Mouse (Mus musculus): ENCODE data around the gene Grb7. TPM values are rescaled to one million over a fixed set of nuclear protein-coding genes. Genes with fewer than 3 reads are reported as not detected.
A peak's percentile ranks its signal among the peaks of the same experiment; 100 is the strongest.

The Grb7 gene
- polyA plus RNA-seq, 1 experiment: 0.85 TPM

GRCm38 (mm10) chr11:98463911-98464310 lies 17.7 kb downstream of the Grb7 start:
- WGBS: 58% methylated on average over 9 of the region's 9 CpGs
- H3K4me1 ChIP-seq (ENCODE audit: control insufficient read depth, insufficient read depth, low read length): peaks cover 3% of the 10 kb centered on the region; the same call in 1 of the 2 replicates
- no peak overlapping the region for H3K4me3 ChIP-seq (replicated peaks; ENCODE audit: control insufficient read depth, low read depth, low read length)
- peak overlapping the region; percentile 47 for H3K27ac ChIP-seq (ENCODE audit: control insufficient read depth, insufficient read depth, low read depth, low read length, poor library complexity)
- TF ChIP-seq CTCF (IDR thresholded peaks at IDR 0.05; ENCODE audit: control insufficient read depth, insufficient read depth, low read length) (no peak), POLR2A (IDR thresholded peaks at IDR 0.05; ENCODE audit: borderline replicate concordance, control insufficient read depth, low read depth, low read length) (no peak)

GRCm38 (mm10) chr11:98464516-98464915 lies 18.3 kb downstream of the Grb7 start:
- no peak for TF ChIP-seq POLR2A (IDR thresholded peaks at IDR 0.05; ENCODE audit: borderline replicate concordance, control insufficient read depth, low read depth, low read length)
- no peak for TF ChIP-seq CTCF (IDR thresholded peaks at IDR 0.05; ENCODE audit: control insufficient read depth, insufficient read depth, low read length)
- Histone ChIP-seq H3K4me1 (ENCODE audit: control insufficient read depth, insufficient read depth, low read length) (peaks cover 4% of the 10 kb centered on the region; the same call in 1 of the 2 replicates), H3K27ac (ENCODE audit: control insufficient read depth, insufficient read depth, low read depth, low read length, poor library complexity) (no peak overlapping the region), H3K4me3 (replicated peaks; ENCODE audit: control insufficient read depth, low read depth, low read length) (no peak overlapping the region)
- WGBS: 64% methylated on average over 6 of the region's 6 CpGs

GRCm38 (mm10) chr11:98469761-98470714 lies 23.8 kb downstream of the Grb7 start:
- 45% methylated on average over 22 of the region's 22 CpGs for WGBS
- no peak overlapping the region for H3K4me3 ChIP-seq (replicated peaks; ENCODE audit: control insufficient read depth, low read depth, low read length)
- H3K4me1 ChIP-seq (ENCODE audit: control insufficient read depth, insufficient read depth, low read length): peaks cover 8% of the 10 kb centered on the region
- TF ChIP-seq POLR2A (IDR thresholded peaks at IDR 0.05; ENCODE audit: borderline replicate concordance, control insufficient read depth, low read depth, low read length) (no peak), CTCF (IDR thresholded peaks at IDR 0.05; ENCODE audit: control insufficient read depth, insufficient read depth, low read length) (no peak)
- peak overlapping the region; percentile 77; the same call in 1 of the 2 replicates for H3K27ac ChIP-seq (ENCODE audit: control insufficient read depth, insufficient read depth, low read depth, low read length, poor library complexity)

- H3K4me1 ChIP-seq (ENCODE audit: control insufficient read depth, insufficient read depth, low read length): peaks cover 8% of the 10 kb centered on the region
- H3K27ac ChIP-seq (ENCODE audit: control insufficient read depth, insufficient read depth, low read depth, low read length, poor library complexity): peak overlapping the region; percentile 77
- no peak overlapping the region for H3K4me3 ChIP-seq (replicated peaks; ENCODE audit: control insufficient read depth, low read depth, low read length)
- 50% methylated on average over 6 of the region's 6 CpGs for WGBS
- no peak for TF ChIP-seq POLR2A (IDR thresholded peaks at IDR 0.05; ENCODE audit: borderline replicate concordance, control insufficient read depth, low read depth, low read length)
- no peak for TF ChIP-seq CTCF (IDR thresholded peaks at IDR 0.05; ENCODE audit: control insufficient read depth, insufficient read depth, low read length)
Observed at GRCm38 (mm10) chr11:98470795-98471194, 24.6 kb downstream of the Grb7 start.

- 0 out of 2 replicates have a peak overlapping the region, but pooled peaks have one; percentile 4 for H3K27ac ChIP-seq (ENCODE audit: control insufficient read depth, insufficient read depth, low read depth, low read length, poor library complexity)
- TF ChIP-seq CTCF (IDR thresholded peaks at IDR 0.05; ENCODE audit: control insufficient read depth, insufficient read depth, low read length) (no peak), POLR2A (IDR thresholded peaks at IDR 0.05; ENCODE audit: borderline replicate concordance, control insufficient read depth, low read depth, low read length) (no peak)
- H3K4me3 ChIP-seq (replicated peaks; ENCODE audit: control insufficient read depth, low read depth, low read length): no peak overlapping the region
- H3K4me1 ChIP-seq (ENCODE audit: control insufficient read depth, insufficient read depth, low read length): peaks cover 8% of the 10 kb centered on the region
- 71% methylated on average over 4 of the region's 4 CpGs for WGBS
Observed at GRCm38 (mm10) chr11:98472696-98473095, 26.5 kb downstream of the Grb7 start.

- H3K4me3 ChIP-seq (replicated peaks; ENCODE audit: control insufficient read depth, low read depth, low read length): no peak overlapping the region
- peaks cover 8% of the 10 kb centered on the region for H3K4me1 ChIP-seq (ENCODE audit: control insufficient read depth, insufficient read depth, low read length)
- no peak overlapping the region for H3K27ac ChIP-seq (ENCODE audit: control insufficient read depth, insufficient read depth, low read depth, low read length, poor library complexity)
- 43% methylated on average over 8 of the region's 8 CpGs for WGBS
- no peak for TF ChIP-seq POLR2A (IDR thresholded peaks at IDR 0.05; ENCODE audit: borderline replicate concordance, control insufficient read depth, low read depth, low read length)
- no peak for TF ChIP-seq CTCF (IDR thresholded peaks at IDR 0.05; ENCODE audit: control insufficient read depth, insufficient read depth, low read length)
Observed at GRCm38 (mm10) chr11:98473916-98474479, 27.8 kb downstream of the Grb7 start.

DNA sequence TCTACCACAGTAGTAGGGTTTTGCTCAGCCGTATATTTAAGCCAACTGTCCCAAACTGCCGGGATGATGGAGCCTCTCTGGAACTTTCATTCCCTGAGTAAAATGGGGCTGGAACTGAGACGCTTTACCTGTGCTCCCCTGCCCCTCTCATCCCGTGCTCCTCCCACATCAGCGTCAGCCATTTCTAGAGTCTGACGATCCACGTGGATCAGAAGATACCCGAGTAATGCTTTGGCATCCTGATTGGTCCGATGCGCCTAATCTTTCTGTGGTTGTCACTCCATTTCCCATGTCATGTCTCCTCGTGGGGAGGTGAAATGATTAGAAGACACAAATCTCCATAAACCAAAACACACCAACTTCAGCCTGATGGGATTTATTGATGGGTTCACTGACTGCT lies 28.8 kb downstream of the Grb7 start:
- Histone ChIP-seq H3K27ac (ENCODE audit: control insufficient read depth, insufficient read depth, low read depth, low read length, poor library complexity) (no peak overlapping the region), H3K4me1 (ENCODE audit: control insufficient read depth, insufficient read depth, low read length) (peaks cover 6% of the 10 kb centered on the region), H3K4me3 (replicated peaks; ENCODE audit: control insufficient read depth, low read depth, low read length) (no peak overlapping the region)
- no peak for TF ChIP-seq POLR2A (IDR thresholded peaks at IDR 0.05; ENCODE audit: borderline replicate concordance, control insufficient read depth, low read depth, low read length)
- 84% methylated on average over 11 of the region's 11 CpGs for WGBS

GRCm38 (mm10) chr11:98475630-98476433 lies 29.6 kb downstream of the Grb7 start:
- TF ChIP-seq CTCF (IDR thresholded peaks at IDR 0.05; ENCODE audit: control insufficient read depth, insufficient read depth, low read length) (no peak), POLR2A (IDR thresholded peaks at IDR 0.05; ENCODE audit: borderline replicate concordance, control insufficient read depth, low read depth, low read length) (no peak)
- H3K4me3 ChIP-seq (replicated peaks; ENCODE audit: control insufficient read depth, low read depth, low read length): no peak overlapping the region
- WGBS: 74% methylated on average over 9 of the region's 9 CpGs
- peaks cover 5% of the 10 kb centered on the region for H3K4me1 ChIP-seq (ENCODE audit: control insufficient read depth, insufficient read depth, low read length)
- H3K27ac ChIP-seq (ENCODE audit: control insufficient read depth, insufficient read depth, low read depth, low read length, poor library complexity): no peak overlapping the region

Data from bone marrow, adult 2 months (tissue).